Mouse (Mus musculus): ENCODE measurements around the gene Tnfrsf19.

GRCm38 (mm10) chr14:61038082-61038472, 8.2 kb downstream of the Tnfrsf19 start:
- TF ChIP-seq CTCF (IDR thresholded peaks at IDR 0.05; ENCODE audit: borderline replicate concordance, extremely low read depth, insufficient read depth, insufficient read length): no peak
- TF ChIP-seq POLR2A (IDR thresholded peaks at IDR 0.05; ENCODE audit: borderline replicate concordance, extremely low read depth, insufficient read depth, insufficient read length, poor library complexity, severe bottlenecking): no peak
